Comparison of ENCODE assay signal across 28 mouse cellular contexts in the genomic region with DNA sequence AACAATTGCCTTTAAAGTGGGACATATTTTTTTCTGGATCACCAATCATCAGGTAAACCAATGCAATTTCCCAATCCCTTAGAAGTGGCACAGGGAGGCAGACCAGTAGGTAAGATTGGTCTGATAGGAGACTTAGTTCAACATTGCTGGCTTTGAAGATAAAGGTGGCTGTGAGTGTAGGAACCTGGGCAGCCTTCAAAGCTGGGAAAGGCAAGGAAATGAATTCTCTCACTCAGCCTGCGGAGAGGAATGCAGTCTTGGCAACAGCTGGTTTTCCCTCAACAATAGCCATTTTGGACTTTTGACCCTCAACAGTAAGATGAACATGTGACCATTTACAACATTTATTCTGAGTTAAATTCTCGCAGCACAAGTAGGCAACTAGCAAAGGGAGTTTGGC. TPM values are rescaled to one million over a fixed set of nuclear protein-coding genes. Genes with fewer than 3 reads are reported as not detected.
DNase-seq lines count a peak whose midpoint lies in the region; ATAC-seq and TF ChIP-seq lines count a peak whose summit lies in the region.
"Had no signal": no experiment of that assay in that cellular context is flagged by ENCODE, and none has a peak within 500 bp of the region (broad histone marks: within the 10 kb centered on the region; RNA-seq: fewer than 3 reads in every experiment).

No protein-coding gene starts in this region.

- no peaks in the 10 kb centered on the region for H3K9me3 ChIP-seq in kidney, embryonic 16.5 days (ENCODE audit: low read length)
- H3K9me3 ChIP-seq in lung, embryonic 14.5 days (ENCODE audit: low read depth, low read length): no peaks in the 10 kb centered on the region
- H3K9me3 ChIP-seq in intestine, embryonic 15.5 days: no peaks in the 10 kb centered on the region
- H3K9me3 ChIP-seq: embryonic facial prominence, embryonic 10.5 days; embryonic facial prominence, embryonic 15.5 days; forebrain, embryonic 13.5 days; heart, embryonic 12.5 days; limb, embryonic 13.5 days; liver, embryonic 13.5 days; lung, embryonic 15.5 days had no signal

- TF ChIP-seq CTCF in lung, embryonic 14.5 days (IDR thresholded peaks at IDR 0.05; ENCODE audit: low read depth): no peak

- no peak overlapping the region for H3K27ac ChIP-seq in kidney, embryonic 16.5 days (ENCODE audit: low read length)
- H3K27ac ChIP-seq in lung, embryonic 14.5 days (ENCODE audit: low read depth): no peak overlapping the region
- peak overlapping the region; percentile 55; the same call in 1 of the 2 replicates for H3K27ac ChIP-seq in intestine, embryonic 15.5 days
- H3K27ac ChIP-seq: embryonic facial prominence, embryonic 10.5 days; embryonic facial prominence, embryonic 15.5 days; forebrain, embryonic 13.5 days; heart, adult 2 months; hindbrain, embryonic 14.5 days; limb, embryonic 13.5 days; liver, embryonic 13.5 days; lung, embryonic 15.5 days had no signal

- peak; percentile 30 for DNase-seq in kidney, adult 9 months
- DNase-seq in lung, embryonic 14.5 days: peak; percentile 75
- DNase-seq in lung, postnatal 10 days: no peak
- DNase-seq in mesoderm, embryonic 11.5 days (ENCODE audit: low read depth, low spot score): peak; percentile 39
- DNase-seq in adrenal gland, postnatal 36 days: no peak
- DNase-seq: adrenal gland, postnatal 14 days; cerebellum, adult 18-20 months; cerebellum, postnatal 10 days; gastrocnemius, postnatal 36 days; heart, adult 2 months; kidney, postnatal 10 days; liver, embryonic 13.5 days; lung, postnatal 4 days; midbrain, embryonic 14.5 days; right cerebral cortex, adult 18-20 months; thymus, adult 2 months; thymus, postnatal 36 days had no signal

- ATAC-seq in kidney, embryonic 16.5 days (ENCODE audit: low FRiP score, low TSS enrichment): no peak
- no peak for ATAC-seq in lung, embryonic 14.5 days (ENCODE audit: insufficient read depth)
- ATAC-seq in intestine, embryonic 15.5 days: no peak
- ATAC-seq: CD4-positive, CD25-positive, alpha-beta regulatory T cell, adult 4 months; forebrain, embryonic 13.5 days had no signal

- H3K36me3 ChIP-seq in kidney, embryonic 16.5 days (ENCODE audit: insufficient read depth, low read length): no peaks in the 10 kb centered on the region
- H3K36me3 ChIP-seq in lung, embryonic 14.5 days (ENCODE audit: insufficient read depth): no peaks in the 10 kb centered on the region
- no peaks in the 10 kb centered on the region for H3K36me3 ChIP-seq in intestine, embryonic 15.5 days
- H3K36me3 ChIP-seq: embryonic facial prominence, embryonic 10.5 days; embryonic facial prominence, embryonic 15.5 days; heart, embryonic 12.5 days; limb, embryonic 13.5 days; liver, embryonic 13.5 days; lung, embryonic 15.5 days had no signal

- H3K4me1 ChIP-seq in kidney, embryonic 16.5 days (ENCODE audit: insufficient read depth, low read length): peaks cover 27% of the 10 kb centered on the region
- H3K4me1 ChIP-seq in lung, embryonic 14.5 days (ENCODE audit: insufficient read depth): peaks cover 12% of the 10 kb centered on the region; the same call in 1 of the 2 replicates
- peaks cover 17% of the 10 kb centered on the region for H3K4me1 ChIP-seq in intestine, embryonic 15.5 days (replicated peaks)
- H3K4me1 ChIP-seq: liver, embryonic 13.5 days had no signal

- 28% methylated on average over 2 of the region's 2 CpGs for WGBS in kidney, embryonic 16.5 days
- 15% methylated on average over 2 of the region's 2 CpGs for WGBS in lung, embryonic 14.5 days
- 16% methylated on average over 2 of the region's 2 CpGs for WGBS in intestine, embryonic 15.5 days

- H3K27me3 ChIP-seq in kidney, embryonic 16.5 days (ENCODE audit: insufficient read depth, low read length): peaks cover 12% of the 10 kb centered on the region; the same call in 1 of the 2 replicates
- H3K27me3 ChIP-seq in lung, embryonic 14.5 days (ENCODE audit: insufficient read depth, low read length): no peaks in the 10 kb centered on the region
- H3K27me3 ChIP-seq in intestine, embryonic 15.5 days (replicated peaks): no peaks in the 10 kb centered on the region
- H3K27me3 ChIP-seq: heart, embryonic 12.5 days; lung, embryonic 15.5 days had no signal

- no peak overlapping the region for H3K4me3 ChIP-seq in kidney, embryonic 16.5 days (ENCODE audit: low read length)
- no peak overlapping the region for H3K4me3 ChIP-seq in lung, embryonic 14.5 days (ENCODE audit: low read depth, low read length)
- no peak overlapping the region for H3K4me3 ChIP-seq in intestine, embryonic 15.5 days (replicated peaks)
- H3K4me3 ChIP-seq: embryonic facial prominence, embryonic 10.5 days; embryonic facial prominence, embryonic 15.5 days; forebrain, embryonic 13.5 days; heart, adult 2 months; heart, embryonic 12.5 days; limb, embryonic 13.5 days; liver, embryonic 13.5 days; megakaryocyte, embryonic 14.5 days had no signal

- no peak overlapping the region for H3K9ac ChIP-seq in kidney, embryonic 16.5 days (replicated peaks; ENCODE audit: low read length)
- no peak overlapping the region for H3K9ac ChIP-seq in lung, embryonic 14.5 days
- H3K9ac ChIP-seq in intestine, embryonic 15.5 days: no peak overlapping the region
- H3K9ac ChIP-seq: embryonic facial prominence, embryonic 15.5 days; forebrain, embryonic 13.5 days; heart, embryonic 12.5 days; hindbrain, embryonic 14.5 days; limb, embryonic 13.5 days; liver, embryonic 13.5 days; lung, embryonic 15.5 days had no signal

- H3K4me2 ChIP-seq in kidney, embryonic 16.5 days (replicated peaks; ENCODE audit: low read depth, low read length): no peak overlapping the region
- no peak overlapping the region for H3K4me2 ChIP-seq in lung, embryonic 14.5 days
- H3K4me2 ChIP-seq in intestine, embryonic 15.5 days (replicated peaks): no peak overlapping the region
- H3K4me2 ChIP-seq: embryonic facial prominence, embryonic 15.5 days; forebrain, embryonic 13.5 days; heart, embryonic 12.5 days; hindbrain, embryonic 14.5 days; limb, embryonic 13.5 days; liver, embryonic 13.5 days had no signal

RNA-seq across cellular contexts. Expression of a gene that starts 1.3 kb away (rescaled TPM):
- 19.3 and 22.8 TPM in 2 replicates for polyA plus RNA-seq in kidney, embryonic 16.5 days (2015; fragmentation: Nextera tagmentation; extraction: Ambion mirVana)
- polyA plus RNA-seq in lung, embryonic 14.5 days (2014; fragmentation: Nextera tagmentation; extraction: Ambion mirVana): 57.5 and 60.4 TPM in 2 replicates
- 28.5 and 32.7 TPM in 2 replicates for polyA plus RNA-seq in intestine, embryonic 15.5 days (2015; fragmentation: Nextera tagmentation; extraction: Ambion mirVana)
- total RNA-seq in adrenal gland, postnatal 36 days (2021): 10 to 100 TPM; 26.4 to 27.1 TPM

Comparison
In these comparisons a context has a peak if more than half of its experiments do, and no peak if none do; other contexts are left out.
1. DNase-seq: peak in kidney, adult 9 months (single experiment), lung, embryonic 14.5 days (single experiment) and mesoderm, embryonic 11.5 days (single experiment); none in lung, postnatal 10 days (single experiment) and adrenal gland, postnatal 36 days (0 of 2).